Mouse (Mus musculus) regulatory T cell (primary cell): ENCODE data around the gene Rab3a.

Source experiments
- in situ Hi-C: fragments of 300-600 bp; cut with MboI, MseI; formaldehyde crosslinking; loops from one replicate; pipeline ENCODE4 v1.15.1; 2025; ENCODE audit warnings: high pct_unique_total_duplicates

The Rab3a gene

DNA sequence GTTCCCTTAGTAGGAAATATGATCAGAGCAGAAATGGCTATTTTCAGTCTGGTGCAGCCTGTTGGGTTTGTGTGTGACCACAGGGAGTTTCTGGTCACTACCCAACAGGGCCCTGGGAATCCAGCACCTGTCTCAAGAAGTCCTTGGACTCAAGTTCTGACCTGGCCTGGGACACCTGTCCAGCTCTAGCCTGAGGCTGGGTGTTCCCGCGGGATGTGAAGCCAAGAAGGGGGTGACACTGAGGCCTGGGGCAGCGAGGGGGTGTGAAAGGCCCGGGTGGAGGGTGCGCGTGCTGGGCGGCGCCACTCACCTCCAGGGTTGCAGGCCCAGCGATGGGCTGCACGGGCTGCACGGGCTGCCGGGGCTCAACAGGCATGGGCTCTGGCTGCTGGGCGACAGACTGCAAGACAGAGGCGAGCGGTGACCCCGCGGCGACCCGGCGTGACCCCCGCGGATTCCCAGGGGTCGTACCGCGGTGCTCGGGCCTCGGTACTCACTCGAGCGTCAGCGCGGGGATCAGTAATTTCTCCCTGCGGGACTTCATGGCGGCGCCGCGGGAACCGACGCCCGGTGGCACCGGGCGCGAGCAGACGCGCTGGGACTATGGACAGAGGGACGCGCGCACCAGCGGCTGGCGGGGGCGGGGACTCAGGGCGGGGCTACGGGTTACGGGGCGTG lies 42.1 kb downstream of the Rab3a start:
- in situ Hi-C loops, result no loop called here

DNA sequence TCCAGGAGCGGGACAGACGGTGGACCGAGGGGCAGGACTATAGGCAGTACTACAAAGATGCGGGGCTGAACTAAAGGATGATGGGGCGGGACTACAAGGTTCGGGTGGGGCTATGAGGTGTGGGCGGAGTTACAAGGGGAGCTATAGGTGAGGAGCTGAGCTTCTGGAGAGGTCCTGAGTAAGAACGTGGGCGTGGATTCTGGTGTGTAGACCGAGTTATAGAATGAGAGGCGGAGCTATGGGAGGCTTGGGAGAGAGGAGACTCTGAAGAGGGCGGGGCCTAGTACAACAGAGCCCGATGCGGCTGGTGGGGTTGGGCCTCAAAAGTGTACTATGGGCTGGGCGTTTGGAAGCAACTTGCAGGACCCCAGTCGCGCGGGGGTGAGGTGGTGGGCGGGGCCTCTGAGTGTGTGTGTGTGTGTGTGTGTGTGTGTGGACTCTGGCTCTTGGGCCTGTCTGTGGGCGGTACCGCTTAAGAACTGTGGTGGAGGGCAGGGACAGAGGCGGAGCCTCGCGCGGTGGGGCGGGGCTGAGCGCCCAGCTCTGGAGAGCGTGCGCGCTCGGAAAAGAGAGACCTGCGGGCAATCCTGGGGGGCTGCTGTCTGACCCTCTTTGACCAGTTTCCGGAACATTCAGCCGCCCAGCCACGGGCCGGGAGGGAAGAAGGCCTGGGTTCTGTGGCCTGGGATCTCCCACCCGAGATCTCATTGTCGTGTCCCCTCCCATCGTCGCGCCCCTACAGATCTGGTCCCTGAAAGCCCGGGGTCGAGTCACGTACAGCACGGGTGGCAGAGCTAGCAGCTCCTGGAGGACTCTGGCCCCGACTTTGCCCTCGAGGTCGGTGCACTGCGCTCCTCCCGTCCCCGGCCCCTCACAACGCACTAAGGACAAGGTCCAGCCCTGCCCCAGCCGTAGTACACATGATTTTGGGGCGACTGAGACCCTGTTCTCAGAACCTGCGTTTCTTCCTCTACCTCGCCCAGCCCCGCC lies 42.9 kb downstream of the Rab3a start:
- in situ Hi-C loops, result no loop called here

DNA sequence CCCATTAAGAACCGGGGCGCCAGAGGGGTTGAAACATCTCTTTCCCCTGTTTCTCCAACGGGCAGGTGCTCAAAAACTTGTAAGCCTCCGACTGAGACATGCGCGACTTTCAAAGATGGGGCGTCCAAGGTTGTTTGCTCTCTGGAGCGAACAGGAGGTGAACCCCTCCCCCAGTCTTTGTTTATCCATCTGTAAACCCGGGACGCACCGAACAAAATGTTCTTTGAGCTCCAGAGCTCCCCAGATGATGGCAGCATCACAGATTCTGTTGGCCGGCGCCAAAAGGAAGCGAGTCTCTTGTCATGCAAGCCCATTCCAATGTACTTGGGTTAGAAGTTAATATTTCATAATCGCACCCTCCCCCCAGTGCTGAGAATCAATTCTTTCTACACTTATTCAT lies 43.8 kb downstream of the Rab3a start:
- in situ Hi-C loops, result no loop called here

DNA sequence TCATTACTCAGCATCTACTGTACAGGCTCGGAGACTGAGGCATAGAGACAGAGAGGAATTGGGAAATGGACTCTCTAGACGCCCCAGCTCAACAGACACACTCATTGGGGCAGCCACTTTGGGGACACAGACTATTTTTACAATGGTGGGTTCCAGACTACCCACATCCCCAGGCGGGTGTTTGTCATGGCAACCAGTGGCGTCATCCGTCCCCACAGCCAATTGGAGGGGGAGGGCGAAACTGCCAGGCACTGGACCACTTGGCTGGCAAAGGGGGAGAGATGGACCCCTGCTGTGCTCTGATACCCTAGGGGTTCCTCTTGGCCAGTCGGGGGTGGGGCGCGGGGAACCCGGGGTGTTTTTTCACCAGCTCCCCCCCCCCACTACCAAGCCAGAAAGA lies 46.2 kb downstream of the Rab3a start:
- in situ Hi-C loops, result no loop called here

DNA sequence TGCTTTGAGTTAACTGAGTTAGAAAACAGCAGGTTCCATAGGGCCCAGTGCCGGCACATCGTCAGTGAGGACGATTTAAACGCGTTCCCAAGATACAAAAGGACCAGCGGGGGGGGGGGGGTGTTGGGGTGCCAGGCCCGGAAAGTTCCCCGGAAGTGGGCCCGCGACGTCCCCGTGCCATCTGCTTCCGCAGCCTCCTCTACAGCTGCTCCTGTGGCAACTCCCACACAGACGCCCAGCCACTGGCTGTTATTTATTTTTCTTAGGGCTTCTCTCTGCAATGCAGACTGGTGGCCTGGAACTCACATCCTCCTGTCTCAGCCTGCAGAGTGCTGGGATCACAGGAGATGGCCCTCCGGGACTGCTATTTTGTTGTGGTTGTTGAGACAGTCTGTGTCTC lies 46.7 kb downstream of the Rab3a start:
- in situ Hi-C loops, result no loop called here

DNA sequence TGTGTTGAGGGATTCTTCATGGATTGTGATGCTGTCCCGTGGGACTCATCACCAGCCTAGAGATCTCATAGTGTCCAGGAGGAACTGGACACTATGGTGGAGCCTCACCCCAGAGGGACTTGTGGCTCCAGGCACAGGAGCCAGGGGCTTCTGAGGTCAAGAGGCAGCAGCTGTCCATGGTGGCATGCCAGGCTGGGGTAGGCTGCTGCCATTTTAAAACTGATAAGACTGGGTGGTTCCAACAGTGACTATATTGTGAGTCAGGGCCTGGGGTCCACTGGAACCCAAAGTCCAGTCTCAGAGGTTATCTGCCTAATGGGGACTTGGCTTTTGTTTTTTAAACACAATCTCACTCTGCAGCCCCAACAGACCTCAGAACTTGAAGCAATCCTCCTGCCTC lies 47.4 kb downstream of the Rab3a start:
- in situ Hi-C loops, result no loop called here

DNA sequence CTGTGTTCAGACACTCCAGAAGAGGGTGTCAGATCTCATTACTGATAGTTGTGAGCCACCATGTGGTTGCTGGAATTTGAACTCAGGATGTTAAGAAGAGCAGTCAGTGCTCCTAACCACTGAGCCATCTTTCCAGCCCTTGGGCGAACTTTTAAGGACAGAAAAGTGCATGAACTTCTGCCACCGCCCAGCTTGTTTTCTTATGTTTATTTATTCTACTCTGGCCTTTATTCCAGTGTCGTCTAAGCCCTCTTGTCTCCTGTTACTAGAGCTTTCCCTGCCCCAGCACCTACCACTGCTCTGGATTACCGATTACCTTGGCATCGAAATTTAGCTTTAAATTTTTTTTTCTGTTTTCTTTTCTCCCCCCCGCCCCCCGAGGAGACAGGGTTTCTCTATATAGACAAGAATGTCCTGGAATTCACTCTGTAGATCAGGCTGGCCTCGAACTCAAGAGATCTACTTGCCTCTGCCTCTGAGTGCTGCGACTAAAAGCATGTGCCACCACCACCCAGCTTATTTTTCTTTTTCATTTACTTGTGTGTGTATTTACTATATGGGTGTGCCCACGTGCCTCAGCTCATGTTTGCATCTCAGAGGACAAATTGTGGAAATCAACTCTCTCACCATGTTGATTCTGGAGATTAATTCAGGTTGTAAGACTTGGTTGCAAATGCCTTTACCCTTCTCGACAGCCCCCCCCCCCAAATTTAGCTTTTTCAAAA lies 48.5 kb downstream of the Rab3a start:
- in situ Hi-C loops, result no loop called here

DNA sequence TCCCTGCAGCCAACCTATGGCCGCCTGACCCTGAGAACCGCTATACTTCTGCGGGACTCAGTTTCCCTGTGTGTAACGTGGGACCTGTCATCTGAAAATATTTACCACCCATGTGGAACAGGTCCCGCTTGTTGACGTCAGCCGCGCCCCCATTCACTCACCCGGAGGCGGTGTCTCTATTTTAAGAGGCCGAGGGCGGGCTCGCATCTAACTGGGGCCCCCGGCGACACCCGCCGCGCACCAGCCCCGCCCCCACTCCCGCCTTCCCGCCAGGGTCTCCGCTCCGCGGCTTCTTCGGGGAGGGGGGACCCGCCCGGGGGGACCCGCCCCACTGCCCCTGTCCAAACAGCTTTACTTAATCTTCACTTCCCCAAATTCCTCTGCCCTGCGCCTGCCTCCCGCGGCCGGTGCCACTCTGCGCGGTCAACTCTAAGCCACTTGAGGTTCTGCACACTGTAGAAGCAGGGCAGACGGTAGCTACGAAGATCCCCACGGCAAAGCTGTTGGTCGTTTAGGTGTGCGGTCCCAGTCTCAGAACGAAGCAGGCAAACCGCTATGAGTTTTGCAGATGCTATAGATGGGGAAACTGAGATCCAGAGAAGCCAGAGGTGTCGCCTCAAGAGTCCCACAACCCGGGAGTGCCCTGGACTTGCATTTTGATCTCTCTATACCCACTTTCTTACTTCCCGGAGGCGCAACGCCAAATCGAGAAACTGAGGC lies 49.4 kb downstream of the Rab3a start:
- in situ Hi-C loops, result no loop called here

DNA sequence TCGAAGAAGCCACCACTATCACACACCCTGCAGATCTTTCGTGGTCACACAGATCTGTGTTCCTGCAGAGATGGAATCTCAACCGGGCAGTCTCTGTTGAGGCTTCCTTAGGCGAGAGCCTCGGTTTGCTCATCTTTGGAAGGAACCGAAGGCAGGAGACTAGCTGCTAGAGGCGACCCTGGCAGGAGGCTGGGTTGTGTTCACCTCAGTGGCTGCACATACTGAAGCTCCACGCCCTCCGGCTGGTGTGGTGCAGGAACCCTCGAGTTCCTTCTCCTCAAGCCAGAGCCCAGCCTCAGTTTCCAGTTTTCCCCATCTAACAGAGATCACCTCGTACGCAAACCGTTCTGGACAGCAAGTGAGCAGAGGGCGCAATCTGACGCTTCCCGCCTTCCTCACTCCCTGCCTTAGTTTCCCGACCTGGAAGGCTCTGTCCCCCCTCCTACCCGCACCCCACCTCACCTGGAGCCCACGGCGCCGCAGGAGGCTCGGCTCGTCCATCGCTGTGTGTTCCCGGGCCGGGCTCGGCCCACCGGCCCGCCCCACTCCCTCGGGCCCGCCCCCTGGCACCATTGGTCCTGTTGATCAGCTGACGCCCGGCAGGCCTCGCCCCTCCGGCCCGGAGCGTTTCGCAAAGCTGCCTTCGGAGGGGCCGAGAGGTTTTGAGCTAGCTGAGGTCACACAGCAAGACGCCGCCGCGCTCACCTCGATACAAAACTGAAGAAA lies 50.2 kb downstream of the Rab3a start, which contains the start of gene Mast3:
TSS of gene Mast3 (minus strand) at position 574 of the 726 bp plus-strand sequence.
- in situ Hi-C loops, result no loop called here

DNA sequence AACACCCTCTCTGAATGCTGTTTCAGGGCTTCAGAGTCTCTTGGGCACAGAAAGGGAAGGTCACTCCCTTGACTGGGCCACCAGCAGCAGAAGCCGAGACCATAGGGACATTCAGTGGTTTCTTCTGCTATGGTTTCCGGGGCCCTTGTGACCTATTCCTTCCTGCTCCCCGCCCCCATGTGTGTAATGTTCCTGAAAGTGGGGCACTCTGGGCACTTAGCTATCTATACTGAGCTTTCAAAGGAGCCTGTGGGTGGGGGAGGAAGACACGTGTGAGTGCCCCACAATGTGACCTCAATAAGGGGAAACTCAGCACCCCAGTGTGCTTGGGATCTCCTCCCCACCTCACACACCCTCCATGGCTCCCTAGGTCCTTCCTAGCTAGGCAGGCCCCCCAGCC lies 52.1 kb downstream of the Rab3a start:
- in situ Hi-C loops, result no loop called here

DNA sequence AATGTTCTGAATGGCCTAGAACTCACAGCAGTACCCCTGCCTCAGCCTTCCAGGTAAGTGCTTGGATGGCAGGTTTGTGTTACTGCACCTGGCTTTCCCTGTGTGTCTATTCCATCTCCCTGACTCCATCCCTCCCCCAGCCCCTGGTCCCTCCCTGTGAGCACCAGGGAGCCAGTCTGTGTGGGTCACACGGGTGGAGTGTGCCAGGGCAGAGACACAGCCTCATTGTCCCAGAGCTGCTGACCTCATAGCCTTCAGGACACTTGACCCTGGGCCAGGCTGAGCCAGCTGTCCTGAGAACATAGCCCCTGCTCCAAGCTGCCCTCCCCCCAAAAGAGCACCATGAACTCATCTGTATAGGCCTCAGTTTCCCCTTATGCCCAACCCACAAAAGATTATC lies 52.8 kb downstream of the Rab3a start:
- in situ Hi-C loops, result no loop called here

DNA sequence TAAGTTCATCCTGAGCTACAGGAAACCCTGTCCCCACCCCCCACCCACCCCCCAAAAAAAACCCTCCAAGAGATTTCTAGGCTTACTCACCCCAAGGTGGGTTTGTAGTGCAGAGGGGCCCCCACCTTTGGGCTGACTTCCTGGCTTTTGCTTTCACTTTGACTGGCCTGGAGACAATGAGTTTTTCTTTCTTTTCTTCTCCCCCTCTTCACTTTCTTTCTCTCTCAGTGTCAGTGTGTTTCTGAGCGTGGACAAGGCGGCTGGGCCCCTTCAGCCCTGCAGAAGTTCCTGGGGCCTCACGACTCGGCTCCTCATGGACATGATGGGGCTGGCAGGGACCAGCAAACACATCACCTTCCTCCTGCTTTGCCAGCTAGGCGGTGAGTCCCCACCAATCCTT lies 53.8 kb downstream of the Rab3a start, which contains the start of gene Il12rb1:
TSS of gene Il12rb1 (plus strand) at position 211 of the 400 bp plus-strand sequence.
- in situ Hi-C loops, result no loop called here
